Mouse (Mus musculus) retina, adult 2 months (tissue): ENCODE measurements at regions not wholly inside any gene's neighbourhood (a gene's known extent, or its start where the extent isn't known, plus 50 kb on each side); places are given as distances from the start of the nearest gene placed in this dataset.

Experiments used
- DNase-seq: peaks from one replicate; pipeline ENCODE4 v3.0.0-alpha.2; 2012; ENCODE audit warnings: low read depth, low spot score

DNA sequence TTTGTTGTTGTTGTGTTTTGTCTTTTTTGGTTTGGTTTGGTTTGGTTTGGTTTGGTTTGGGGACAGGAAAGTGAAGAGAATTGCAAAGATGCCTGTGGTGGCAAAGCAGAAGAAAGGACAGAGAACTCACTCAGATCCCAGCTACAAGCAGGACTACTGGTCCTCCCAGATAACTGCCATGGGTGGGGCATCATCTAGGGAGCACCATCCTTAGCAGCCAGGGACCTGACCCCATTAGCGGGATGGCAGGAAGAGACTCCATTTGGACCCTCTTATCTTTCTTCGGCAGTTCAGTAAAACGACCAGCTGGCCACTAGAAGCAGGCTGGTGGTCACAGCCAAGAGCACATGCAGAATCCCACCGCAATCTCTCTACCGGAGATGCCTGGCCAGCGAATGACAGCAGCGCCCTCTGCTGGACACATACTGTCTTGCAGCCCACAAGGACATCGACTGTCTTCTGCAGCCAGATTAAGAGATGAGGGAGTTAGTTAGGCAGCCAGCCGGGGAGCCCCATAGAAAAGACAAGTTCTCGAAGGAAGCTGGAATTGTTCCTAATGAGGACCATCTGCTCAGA is 119.8 kb downstream of the Gm9195 start:
- DNase-seq, result no peak

DNA sequence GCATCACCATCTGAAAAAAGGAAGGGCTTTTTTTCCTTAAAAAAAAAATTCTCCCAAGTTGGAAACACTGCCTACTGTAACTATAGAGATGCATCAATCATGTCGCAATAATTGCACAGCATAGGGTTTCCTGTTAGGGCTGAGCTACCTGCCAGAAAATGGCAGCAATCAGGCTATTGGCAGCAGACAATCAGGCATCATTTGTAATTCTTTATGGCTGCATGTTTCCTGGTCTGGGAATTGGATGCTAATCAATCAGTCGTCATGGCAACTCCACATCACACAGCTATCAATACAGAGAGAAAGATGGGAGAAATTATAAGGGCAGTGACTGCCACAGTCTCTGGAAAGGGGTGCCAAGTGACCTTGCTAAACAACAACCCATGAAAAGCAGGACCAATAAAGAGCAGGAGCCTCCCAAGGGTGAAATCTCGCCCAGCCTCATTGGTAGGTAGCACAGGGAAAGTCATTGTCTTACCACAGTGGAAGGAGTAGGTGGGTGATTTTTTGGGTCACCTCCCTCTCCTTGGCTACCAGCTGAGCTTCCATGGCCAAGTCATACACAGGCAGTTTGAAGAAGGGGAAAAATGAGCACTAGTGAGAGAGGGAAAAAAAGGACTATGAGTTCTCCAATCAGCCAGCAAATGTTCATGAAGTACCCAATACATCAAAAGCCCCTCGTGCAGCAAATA is 130.7 kb downstream of the Gm9195 start:
- no peak for DNase-seq

GRCm38 (mm10) chr14:72360181-72360580 is 131.5 kb downstream of the Gm9195 start:
- DNase-seq, result no peak

DNA sequence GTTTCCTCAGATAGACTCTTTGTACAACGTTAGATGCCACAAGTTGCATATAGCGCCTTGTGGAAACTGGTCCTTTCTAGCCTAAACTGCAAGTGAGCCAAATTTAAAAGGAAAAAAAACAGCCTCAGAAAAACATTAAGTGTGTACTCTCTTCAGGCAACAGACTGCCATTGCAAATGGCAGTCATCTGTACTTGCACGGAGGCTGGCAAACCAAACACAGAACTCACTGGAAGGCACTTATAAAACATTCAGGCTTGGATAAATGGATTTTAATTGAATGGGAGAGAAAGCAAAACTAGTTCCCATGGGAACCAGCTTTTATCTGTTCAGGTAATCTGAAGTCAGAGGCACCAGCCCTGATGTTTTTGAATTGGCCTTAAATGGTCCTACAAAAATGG is 133.7 kb downstream of the Gm9195 start:
- no peak for DNase-seq

- DNase-seq, result no peak
These were observed 149.5 kb downstream of the Gm9195 start for GRCm38 (mm10) chr14:72342181-72342580.

- no peak for DNase-seq
These were observed 150.0 kb downstream of the Gm9195 start for GRCm38 (mm10) chr14:72341590-72342154.

GRCm38 (mm10) chr14:72338046-72338445 is 153.6 kb downstream of the Gm9195 start:
- DNase-seq, result no peak

GRCm38 (mm10) chr14:72303856-72304255 is 187.8 kb downstream of the Gm9195 start:
- no peak for DNase-seq

DNA sequence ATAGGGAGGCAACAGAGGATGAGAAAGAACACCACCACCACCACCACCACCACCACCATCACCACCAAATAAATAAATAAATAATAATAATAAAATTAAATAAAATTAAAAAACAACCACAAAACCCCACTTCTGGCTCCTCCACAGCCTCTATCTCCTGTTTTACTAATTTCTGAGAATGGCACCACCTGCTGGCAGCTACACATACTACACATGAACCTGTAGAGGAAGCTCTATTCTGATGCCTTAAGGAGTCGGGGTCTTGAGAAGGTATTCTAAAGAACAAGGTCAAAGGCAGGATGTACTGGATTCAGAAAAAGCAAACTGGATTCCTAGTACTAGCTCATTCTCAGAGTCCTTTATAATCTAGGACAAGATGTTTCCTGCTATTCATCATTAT is 191.6 kb downstream of the Gm9195 start:
- no peak for DNase-seq

- DNase-seq, result no peak
These were observed 197.0 kb downstream of the Gm9195 start for GRCm38 (mm10) chr14:72294631-72295030.

DNA sequence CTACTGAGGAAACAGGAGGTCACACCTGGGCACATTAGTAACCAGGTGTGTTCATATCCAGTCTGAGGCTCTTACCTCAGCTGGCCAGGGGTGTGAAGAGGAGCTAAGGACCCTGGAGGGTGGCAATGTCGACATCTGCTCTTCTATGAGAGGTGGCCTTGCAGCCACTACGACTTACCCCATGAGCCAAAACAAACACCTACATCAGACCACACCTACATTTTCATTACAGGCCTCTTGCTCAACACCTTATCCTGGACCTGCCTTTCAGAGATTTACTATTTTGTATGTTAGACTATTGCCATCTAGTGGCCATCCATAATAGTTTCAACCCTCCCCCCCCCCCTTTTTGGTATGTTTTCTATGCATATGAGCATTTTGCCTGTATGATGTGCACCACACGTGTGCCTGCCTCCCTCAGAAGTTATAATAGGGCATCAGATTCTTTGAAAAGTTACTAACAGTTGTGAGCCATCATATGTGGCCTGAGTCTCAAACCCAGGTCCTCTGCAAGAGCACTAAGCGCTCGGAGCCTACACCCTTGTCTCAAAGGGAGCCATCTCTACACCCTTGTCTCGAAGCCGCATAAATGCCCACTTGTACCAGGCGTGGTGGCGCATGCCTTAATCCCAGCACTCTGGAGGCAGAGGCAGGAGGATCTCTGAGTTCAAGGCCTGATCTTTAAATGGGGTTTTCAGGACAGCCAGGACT is 197.8 kb downstream of the Gm9195 start:
- no peak for DNase-seq

- no peak for DNase-seq
These were observed 198.9 kb downstream of the Gm9195 start for GRCm38 (mm10) chr14:72292656-72293299.

- no peak for DNase-seq
These were observed 214.3 kb downstream of the Gm9195 start for GRCm38 (mm10) chr14:72277309-72277708.

- no peak for DNase-seq
These were observed 232.4 kb downstream of the Gm9195 start for GRCm38 (mm10) chr14:72259255-72259654.

DNA sequence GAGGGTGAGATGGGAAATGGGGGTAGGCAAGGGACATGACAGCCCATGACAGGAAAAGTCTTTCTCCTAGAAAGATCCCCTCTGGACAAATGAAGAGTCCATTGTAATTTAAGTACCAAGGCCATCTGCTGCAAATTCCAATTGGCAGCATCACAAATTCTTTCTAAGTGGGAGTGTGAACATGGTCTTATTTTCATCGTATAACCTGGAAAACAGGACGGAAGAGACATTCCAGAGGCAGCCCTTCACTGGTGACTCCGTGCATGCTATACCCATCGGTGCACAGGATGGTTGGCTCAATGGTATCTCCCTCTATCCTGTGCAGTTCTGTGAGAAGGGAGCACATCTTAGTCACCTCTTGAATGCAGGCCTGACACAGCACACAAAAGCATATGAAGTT is 249.8 kb downstream of the Gm9195 start:
- DNase-seq, result no peak

DNA sequence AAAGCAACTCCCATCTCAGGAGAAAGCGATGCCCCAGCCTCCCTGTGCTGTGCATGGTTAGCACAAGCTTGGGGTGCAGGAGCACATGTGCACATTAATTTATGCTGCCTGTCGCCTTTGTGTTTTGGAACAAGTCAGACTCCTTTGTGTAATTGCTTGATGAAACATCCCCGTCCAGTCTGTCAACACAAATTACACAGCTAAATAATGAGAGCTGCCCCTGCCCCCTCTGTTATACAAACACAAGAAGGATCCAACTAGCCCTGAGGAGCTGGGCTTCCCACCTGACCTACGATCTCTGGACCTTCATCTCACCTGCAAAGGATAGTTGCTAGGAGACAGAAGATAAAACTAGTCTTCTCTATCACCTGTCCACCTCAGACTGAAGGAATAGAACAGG is 251.4 kb downstream of the Gm9195 start:
- no peak for DNase-seq

GRCm38 (mm10) chr14:72238344-72238743 is 253.3 kb downstream of the Gm9195 start:
- no peak for DNase-seq

DNA sequence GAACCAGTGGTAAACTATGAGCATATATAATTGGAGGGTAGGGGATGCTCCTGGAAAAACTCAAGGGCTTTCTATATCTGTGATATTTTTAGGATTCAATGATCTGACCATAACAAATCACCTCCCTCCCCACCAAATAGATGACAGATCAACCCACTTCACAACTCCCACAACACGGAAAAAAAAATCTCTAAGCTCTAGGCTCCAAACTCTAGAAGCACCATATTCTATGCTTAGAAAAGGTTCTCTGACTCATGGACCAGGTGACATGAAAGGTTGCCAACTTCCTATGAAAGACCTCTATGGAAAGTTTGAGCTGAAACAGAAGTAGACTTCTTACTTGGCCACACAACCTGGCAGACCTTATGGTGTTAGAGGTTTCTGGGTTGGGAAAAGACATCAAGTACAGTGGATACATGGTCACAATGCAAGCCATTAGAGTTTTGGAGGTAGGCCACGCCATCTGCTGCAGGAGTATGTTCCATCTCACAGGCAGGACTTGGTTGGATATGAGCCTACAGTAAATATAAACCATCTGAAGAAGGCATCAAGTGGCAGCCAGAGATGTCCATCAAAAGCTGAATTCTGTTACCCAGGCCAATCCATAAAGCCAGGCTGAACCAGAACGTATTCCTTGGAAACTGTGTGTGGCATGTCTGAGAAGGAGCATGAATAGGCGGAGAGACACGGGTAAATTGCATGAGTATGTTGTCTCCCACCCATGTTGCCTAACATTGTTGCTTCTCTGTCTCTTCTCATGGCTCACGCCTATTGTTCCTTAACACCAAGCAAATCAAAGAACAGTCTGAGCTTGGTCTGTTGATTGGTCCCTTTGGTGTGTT is 257.2 kb downstream of the Gm9195 start:
- DNase-seq, result no peak

DNA sequence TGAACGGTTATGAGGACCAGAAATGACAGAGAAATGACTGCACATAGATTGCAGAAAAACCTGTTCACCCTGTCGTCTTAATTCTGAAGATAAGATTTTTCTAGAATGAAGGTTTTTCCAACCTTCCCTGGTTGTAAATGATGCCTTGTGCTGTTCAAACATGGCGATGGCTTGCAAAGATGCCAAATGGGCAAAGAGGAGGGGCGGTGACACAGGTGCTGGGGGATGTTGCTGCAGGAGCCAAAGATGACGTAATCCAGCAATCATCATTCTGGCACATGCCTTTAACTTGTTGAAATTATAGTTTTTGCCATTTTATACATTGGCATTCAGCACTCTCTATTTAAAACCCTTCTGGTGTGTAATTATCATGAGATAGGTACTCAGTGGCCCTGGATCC is 263.8 kb downstream of the Gm9195 start:
- DNase-seq, result no peak

- no peak for DNase-seq
These were observed 264.2 kb downstream of the Gm9195 start for GRCm38 (mm10) chr14:72227441-72227840.

GRCm38 (mm10) chr14:72226946-72227345 is 264.7 kb downstream of the Gm9195 start:
- no peak for DNase-seq
